Mouse (Mus musculus) T-cell, adult 2 months (primary cell): Measurements from ENCODE around the gene Gm10961.
"Not testable (repeated sequence)": the region's sequence is repeated elsewhere in the genome, so short reads cannot be mapped to it uniquely, and the experiment has no call there.

Experiments
- DNase-seq: peaks from one replicate; pipeline ENCODE4 v3.0.0; 2022; ENCODE audit warnings: low spot score

The Gm10961 gene

DNA sequence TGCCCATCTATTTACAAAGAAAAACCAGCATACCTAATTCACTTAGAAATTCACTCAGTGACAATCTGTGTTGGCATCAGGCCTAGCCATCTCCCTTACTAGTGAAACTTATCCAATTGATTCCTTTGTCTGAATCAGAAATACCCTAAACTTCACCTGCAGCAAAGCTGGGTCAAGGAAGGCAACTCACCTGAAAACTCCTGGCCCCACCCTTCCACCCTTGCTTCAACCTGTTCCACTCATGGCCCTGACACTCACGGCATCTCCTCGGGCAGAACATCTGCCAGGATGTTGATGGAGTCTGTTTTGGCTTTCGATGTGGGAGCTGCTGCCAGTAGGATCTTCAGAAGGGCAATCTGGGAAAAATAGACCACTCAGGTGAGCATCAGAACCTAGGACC, 13.3 kb upstream of the Gm10961 start:
- DNase-seq, result no peak

DNA sequence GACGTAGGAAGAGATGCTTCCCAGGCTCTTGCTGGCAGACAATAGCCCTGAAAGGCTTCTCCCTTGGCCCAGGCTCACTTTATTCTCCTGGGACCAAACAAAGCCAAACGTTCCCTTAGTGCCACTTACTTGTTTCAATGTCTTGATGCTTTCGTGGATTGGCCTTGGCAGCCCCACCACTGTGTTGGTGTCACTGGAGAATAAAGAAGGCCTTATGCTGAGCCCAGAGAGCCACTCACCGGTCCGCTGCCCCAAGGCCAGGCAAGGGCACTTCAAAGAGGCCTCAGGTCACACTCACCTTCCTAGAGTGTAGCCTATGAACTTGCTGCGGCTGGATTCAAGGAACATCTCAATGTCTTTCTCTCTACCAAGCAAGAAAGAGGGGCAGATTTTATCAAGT, 11.2 kb upstream of the Gm10961 start:
- DNase-seq, result no peak

DNA sequence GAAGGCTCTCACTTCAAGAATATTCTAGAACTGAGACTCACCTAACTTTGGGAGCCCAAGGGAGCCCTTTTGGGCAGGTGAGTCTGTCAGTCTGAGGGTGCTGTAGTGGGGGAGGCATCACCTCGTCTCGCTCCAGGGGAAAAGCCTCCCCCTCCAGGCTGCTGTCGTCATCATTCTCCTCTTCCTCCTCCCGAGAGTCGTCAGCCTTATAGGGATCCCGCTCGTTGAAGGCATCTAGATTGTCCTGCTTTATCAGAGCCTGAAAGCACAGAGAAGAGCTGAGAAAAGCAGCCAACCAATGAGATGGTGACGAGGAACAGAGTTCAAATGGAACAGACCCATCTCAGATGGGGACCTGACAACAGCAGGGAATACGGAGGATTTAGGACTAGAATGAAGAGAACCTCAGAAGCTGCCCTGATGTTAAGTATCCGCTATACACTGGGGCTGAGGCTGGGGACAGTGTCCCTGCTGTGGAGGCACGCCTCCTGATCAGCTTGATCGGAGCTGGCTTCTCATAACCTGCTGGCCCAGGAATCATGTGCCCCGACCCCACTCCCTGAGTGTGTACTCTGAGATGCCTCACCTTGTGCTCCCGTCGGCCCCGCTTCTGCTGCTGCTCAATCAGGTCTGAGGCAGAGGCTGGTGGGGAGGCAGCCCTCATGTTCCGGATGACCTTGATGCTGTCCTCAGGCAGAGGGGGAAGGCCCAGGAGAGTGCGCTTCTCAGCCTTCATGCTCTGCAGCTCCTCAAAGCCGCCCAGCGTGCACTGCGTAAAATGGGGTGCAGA, 9.6 kb upstream of the Gm10961 start:
- DNase-seq, result no peak

DNA sequence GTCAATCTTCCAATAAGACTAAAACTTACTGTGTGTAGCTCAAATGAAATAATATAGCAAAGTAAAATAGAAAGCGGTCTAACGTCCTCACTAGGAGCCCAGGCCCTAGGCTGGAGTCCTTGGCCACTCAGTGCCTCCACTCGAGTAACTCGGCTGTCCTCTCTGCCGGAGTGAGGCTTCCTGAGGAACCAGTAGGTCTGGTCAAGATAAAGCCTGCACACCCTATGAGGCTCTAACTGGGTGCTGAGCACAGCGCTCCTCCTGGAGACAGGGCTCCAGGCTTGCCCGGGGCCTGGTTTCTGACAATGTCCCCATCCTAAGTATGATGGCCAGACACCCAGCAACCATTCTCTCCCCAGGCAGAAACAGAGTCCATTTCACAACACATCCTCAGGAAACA, 8.6 kb upstream of the Gm10961 start:
- DNase-seq, result no peak

DNA sequence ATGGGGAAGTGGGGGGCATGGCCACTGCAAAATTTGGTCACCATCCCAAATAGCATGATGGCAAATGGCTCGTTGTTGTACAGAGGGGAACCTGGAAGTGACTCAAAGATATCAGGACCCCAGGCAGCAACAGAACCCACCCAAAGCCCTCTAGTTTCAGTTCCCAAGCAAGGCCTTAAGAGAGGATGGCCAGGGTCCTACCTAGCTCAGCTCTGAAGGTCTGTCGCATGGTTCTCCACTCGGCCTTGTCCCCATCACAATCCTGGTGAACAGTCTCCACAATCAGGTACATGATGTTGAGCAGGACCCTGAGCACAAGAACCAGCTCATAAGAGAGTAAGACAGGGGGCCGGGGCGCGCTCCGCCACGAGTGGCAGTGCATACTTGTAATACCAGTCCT, 6.7 kb upstream of the Gm10961 start:
- no peak for DNase-seq

DNA sequence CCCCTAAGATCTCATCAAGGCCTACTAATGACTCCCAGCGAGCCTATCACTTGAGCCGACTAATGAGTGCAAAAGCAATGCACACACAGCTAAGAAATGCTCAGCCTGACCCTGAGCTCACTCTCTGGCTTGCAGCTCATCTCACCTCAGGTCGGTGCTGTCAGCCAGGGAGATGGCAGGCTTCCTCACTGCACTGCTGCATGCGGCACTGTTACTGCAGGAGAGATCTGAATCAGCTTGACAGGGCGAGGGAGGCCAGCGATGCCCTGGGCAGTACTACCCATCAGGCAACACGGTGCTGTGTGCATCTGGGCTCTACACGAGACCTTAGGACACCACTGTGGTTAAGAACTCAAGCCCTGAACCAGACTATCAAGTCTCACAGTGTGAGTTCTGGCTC, 5.6 kb upstream of the Gm10961 start:
- DNase-seq, result no peak

DNA sequence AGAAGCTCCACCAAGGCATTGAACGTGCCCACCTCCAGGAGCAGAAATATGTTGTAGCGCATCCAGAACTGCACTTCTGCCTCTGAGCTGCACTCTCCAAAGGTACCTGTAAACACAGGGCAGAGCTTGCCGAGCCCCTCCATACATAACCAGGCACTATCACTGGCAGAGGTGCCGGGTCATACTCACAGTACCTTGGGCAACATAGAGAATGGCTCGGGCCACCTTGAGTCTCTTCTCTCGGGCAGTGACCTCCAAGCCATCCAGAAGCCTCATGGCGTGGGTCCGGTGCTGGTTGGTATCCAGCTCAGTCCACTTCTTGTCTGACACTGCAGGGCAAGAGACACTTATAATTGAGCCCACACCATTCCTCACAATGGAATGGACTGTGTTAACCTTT, 4.4 kb upstream of the Gm10961 start:
- DNase-seq, result no peak

DNA sequence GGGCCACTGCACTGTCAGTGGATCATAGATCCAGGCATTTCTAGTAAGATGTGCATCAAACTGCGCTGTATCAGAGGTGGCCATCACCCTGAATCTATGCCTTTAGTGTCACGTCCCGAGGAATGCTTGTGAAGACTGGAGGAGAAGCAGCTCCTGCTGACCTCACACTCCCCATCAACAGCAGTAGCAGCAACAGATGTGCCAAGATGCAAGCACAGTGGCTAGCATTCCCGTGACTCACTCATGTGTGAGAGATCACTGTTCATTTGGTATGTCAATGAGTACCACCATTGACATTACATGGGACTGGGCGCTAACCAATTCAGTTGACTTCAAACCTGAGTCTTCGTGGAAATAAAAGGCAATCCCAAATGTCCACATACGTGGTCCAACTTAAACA, 3.5 kb upstream of the Gm10961 start:
- DNase-seq, result no peak

DNA sequence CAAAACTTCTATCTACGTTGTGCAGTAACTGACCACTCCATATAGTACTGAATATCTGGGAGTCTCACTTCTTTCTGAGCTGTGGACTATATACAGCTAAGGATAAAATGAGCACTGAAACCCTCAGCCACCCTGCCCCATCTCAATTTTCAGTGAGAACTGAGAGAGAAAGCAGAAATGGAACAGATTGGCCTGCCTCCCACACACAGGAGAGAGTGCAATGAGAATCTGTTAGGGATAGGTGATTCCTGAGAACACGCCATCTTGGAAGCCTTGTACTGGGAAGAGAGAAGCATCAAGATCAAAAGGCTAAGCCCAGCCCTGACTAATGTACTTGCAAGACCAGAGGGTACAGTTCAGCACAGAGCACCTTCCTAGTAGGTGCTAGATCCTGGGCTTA, 2.6 kb upstream of the Gm10961 start:
- DNase-seq, result no peak

DNA sequence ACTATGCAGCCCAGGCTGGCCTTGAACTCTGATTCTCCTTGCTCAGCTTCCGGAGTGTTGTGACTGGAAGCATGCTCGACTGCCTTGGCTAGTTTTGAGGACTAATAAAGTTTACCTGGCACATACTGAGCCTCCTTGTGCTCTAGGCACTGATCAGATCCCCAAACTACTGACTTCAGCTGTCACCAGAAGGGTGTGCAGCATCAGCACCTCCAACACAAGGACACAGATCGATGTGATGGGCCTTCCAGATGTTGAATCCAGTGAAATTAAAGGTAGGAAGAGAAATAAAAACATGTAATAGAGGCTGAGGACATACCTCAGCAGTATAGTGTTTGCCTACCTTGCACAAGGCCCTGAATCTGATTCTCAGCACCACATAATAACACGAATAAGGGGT, 1.7 kb upstream of the Gm10961 start:
- no peak for DNase-seq

DNA sequence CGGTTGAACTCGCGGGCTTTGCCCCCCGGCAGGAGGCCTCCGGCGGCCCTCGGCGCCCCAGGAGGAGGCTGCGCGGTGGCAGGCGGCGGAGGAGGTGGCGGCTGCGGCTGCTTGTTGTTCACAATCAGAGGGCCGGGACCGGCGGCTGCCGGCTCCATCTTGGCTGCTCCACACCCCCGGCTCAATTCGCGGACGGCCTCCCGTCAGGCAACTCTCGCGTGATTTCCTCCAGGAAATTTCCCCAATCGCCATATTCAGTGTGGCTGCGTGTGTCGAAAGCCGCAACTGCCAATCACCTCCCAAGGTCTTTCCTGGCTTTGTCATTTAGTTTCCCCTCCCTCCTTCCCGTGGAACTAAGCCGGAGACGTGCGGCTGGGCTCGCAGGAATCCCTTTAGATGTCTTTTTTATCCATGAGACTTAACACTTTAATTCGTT, 419 bp downstream of the Gm10961 start, which contains the start of gene Strip1:
Strip1 (minus strand) TSS at position 172 of the 436 bp plus-strand sequence.
- peak; percentile 92 for DNase-seq

DNA sequence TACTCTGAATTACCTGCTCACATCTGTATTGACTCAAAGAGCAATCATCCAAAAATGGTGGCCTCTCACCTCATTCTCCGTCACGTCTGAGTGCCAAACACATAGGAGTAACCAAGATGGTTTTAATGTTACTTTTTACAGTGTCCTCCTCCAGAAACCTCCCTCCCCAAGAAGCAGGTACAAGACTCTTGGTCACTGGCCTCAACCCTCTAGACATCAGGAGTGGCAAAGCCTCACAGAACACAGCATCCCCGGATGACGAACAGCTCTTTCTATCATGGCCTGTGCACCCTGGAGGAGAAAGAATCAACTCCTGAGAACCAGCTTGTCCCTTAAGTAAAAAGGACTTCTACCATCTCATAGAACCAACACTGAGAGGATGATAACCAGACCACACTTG, 1.7 kb downstream of the Gm10961 start:
- DNase-seq, result no peak

DNA sequence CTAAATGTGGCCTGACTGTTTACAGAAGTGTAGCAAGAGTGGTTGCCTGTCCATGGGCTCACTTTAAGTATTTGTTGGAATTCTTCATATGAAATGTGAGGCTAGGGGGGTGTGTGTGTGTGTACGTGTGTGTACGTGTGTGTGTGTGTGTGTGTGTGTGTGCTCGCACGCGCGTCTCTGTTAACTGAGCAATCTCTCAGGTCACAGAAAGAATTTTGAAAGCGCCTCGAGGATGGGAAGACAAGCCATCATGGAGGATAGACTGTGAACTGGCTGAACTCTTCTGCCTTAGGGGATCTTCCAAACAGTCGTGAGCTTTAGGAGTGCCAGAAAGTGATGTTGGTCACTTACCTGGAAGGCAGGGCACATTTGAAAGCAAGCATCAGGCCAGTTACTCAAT, 2.8 kb downstream of the Gm10961 start:
- DNase-seq, result no peak

DNA sequence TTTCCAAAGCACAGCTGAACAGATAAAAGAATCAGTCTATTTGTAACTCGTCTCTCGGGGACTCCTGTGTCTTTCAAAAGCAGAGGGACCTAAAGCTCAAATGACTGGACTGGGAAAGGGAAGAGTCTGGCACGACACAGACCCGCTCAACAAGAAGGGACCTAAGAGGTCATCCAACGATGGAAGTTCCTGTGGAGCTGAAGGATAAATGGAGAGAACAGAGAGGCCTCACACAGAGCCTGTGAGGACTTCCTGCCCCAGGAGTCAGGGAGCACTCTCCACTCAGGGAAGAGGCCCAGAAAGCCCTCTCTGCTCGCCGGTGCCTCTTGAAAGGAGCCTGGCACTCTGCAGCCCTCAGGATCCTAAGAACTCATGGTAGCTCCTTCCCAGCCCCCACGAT, 4.7 kb downstream of the Gm10961 start:
- no peak for DNase-seq

DNA sequence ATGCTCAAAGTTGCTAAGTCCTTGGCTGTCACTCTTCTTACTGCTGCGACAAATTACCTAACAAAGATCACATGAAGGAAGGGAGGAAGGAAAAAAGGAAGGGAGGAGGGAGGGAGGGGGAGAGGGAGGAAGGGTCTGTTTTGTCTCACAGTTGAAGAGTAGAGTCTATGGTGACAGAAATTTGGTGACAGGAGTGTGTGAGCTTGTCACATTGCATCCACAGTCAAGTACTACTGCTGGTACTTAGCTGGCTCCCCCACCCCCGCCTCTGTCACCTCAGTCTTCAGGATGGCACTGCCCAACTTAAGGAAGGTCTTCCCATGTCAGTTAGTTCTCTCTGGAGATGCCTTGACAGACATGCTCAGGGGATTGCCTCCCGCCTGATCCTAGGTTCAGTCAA, 5.1 kb downstream of the Gm10961 start:
- no peak for DNase-seq

DNA sequence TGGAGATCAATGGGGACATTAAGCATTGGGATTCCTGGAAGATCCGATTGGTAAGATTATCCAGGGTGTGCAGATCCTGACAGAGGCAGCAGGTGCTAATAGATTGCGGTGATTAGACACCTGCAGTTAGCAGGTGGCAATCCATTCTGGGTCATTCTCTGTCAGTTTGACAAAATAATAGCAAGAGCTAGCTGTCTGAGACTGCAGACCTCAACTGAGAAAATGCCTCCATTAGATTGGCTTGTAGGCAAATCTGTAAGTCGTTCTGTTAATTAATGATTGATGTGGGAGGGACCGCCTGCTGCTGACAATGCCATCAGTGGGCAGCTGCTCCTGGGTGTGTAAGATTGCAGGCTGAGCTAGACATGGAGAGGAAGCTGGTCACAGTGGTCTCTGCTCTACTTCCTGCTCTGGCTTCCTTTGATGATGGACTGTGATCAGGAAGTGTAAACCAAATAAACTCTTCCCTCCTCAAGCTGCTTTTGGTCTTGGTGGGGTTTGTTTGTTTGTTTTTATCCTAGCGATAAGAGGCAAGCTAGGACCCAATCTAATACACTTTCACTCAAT, 6.6 kb downstream of the Gm10961 start:
- no peak for DNase-seq

DNA sequence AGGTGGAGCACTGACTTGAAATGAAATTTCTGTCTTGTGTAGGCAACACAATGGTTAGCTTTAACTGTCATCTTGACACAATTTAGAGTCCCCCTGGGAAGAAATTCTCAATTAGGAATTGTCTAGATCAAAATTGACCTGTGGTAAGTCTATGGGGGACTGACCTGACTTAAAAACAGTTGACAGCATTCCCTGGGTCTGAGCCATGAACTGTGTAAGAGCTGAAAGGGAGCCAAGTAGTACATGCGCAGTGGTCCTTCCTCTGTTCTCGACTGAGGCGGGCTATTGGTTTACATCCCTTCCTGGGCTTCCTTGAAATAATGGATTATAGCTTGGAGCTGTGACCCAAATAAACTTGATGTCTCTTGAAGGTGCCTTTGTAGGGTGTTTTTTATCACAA, 15.8 kb downstream of the Gm10961 start:
- DNase-seq, result no peak

DNA sequence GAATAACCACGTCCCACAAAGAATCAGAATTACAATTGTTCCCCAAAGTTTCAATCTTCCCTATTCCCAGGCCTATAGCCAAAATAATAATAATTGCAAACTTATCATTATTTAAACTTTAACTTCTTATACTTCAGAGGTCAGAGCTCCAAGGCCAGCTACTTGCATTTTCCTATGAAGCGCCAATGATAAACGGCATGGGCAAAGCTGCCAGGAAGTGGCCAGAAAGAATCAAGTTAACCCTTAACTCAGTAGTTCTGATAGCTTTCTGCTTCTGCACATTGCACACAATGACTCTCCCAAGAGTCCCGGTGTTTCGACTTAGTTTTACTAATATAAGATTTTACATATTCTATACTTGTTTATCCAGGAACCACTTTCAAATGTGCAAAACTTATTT, 19.2 kb downstream of the Gm10961 start:
- DNase-seq, result not testable (repeated sequence)

DNA sequence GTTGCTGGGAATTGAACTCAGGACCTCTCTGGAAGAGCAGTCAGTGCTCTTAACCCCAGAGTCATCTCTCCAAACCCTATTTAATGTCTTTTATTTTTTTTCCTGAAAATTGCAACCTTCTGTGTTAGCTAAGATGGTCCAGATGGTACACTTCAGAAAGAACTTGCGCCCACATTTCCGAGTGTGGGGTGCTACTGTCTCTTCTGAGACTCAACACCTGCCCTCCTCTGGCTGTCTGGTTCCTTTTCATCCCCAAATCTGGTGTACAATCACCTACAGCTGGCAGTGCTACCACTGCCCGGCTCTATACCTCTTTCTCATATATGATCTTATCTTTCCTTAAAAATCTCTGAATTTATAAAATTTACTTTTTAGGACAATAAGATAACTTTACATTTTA, 21.8 kb downstream of the Gm10961 start:
- no peak for DNase-seq

DNA sequence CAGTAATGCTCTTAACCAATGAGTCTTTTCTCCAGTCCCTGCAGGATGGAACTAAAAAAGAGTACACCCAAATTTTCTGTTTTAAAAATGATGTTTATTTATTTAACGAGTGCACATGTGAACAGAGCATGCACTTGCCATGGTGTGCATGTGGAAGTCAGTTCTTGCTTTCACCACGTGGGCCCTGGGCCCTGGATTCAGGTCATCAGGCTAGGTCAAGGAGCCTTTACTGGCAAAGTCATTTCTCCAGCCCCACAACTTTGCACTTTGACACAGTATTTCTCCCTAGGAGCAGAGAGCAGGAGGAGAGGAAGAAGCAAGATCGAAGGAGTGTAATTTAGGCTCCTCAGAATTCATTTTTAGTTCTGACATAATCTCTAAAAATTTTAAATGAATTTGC, 23.7 kb downstream of the Gm10961 start:
- DNase-seq, result no peak

DNA sequence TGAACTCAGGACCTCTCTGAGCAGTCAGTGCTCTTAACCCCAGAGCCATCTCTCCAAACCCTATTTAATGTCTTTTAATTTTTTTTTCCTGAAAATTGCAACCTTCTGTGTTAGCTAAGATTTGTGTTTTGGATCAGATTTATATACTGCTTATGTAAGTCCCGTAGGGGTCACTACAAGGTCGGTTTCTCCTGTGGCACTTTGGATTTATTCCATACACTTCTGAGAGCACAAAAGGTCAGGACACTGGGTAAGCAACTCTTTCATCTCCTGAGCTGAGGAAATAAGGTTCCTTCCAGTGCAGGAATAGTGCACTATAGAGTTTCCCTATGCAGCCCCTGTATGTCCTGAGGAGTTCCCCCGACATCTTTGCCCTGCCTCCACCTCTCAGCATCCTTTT, 24.4 kb downstream of the Gm10961 start:
- DNase-seq, result no peak

DNA sequence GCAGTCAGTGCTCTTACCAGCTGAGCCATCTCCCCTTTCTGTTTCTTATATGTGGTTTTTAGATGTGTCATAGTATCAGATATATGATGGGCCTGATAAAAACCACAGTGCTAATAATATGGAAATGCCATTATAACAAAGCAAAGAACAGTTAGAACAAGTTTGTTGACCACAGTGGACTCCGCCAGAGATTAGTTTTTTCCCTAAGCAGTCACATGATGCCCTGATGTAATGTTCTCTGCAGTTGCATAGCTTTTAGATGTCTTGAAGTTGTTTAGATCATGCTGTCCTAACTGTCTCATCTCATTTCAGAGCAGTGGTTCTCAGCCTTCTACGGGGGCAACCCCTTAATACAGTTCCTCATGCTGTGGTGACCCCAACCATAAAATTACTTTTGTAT, 25.0 kb downstream of the Gm10961 start:
- no peak for DNase-seq

DNA sequence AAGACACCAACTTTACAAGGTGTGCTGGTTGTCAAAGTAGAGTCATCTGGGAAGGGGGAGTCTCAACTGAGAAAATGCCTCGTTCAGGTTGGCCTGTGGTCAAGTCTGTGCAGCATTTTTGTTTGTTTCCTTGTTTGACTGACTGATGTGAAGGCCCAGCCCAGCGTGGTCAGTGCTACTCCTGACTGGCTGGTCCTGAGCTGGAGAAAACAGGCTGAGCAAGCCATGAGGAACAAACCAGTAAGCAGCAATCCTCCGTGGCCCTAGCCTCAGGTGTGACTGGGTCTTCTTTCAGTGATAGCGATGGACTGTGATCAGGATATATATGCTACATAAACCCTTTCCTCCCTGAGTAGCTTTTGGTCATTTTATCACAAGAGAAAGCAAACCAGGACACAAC, 25.8 kb downstream of the Gm10961 start:
- DNase-seq, result no peak

DNA sequence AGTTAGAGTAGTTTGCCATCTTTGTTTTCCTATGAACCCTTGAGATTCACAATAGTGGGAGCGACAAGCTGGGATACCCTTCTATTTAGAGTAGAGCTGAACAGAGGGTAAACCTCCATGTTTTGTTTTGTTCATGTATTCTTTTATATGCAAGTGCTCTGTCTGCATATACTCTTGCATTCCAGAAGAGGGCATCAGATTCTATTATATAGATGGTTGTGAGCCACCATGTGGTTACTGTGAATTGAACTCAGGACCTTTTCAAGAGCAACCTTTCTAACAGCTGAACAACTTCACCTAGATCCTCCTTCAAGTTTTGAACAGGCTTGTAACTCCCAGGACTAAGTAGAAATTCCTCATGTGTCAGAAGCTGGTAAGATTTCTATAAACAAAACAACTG, 27.9 kb downstream of the Gm10961 start:
- no peak for DNase-seq
